In genomic region chr8:45658458-45659325, GRCm38 (mm10) we compare ENCODE assay signal across 9 mouse cellular contexts.
DNase-seq lines count a peak whose midpoint lies in the region; ATAC-seq and TF ChIP-seq lines count a peak whose summit lies in the region.
"Had no signal": no experiment of that assay in that cellular context is flagged by ENCODE, and none has a peak within 500 bp of the region (broad histone marks: within the 10 kb centered on the region; RNA-seq: fewer than 3 reads in every experiment).

No protein-coding gene starts in this region.

- H3K9me3 ChIP-seq in lung, postnatal 0 days (ENCODE audit: low read length), result no peaks in the 10 kb centered on the region

- TF ChIP-seq EP300 in lung, postnatal 0 days (IDR thresholded peaks at IDR 0.05), result peak; percentile 26; the same call in 1 of the 2 replicates

- WGBS in lung, postnatal 0 days, result 22% methylated on average over 18 of the region's 18 CpGs

- no peak overlapping the region for H3K9ac ChIP-seq in lung, postnatal 0 days (replicated peaks; ENCODE audit: low read depth)

- H3K27ac ChIP-seq in brown adipose tissue, adult 24 weeks (replicated peaks; ENCODE audit: low read depth, low read length), result peak overlapping the region; percentile 45; the same call in 1 of the 2 replicates
- no peak overlapping the region for H3K27ac ChIP-seq in lung, postnatal 0 days (ENCODE audit: low read length)
- H3K27ac ChIP-seq: macrophage had no signal

- DNase-seq in adrenal gland, postnatal 14 days, result peak; percentile 48
- DNase-seq in adrenal gland, postnatal 4 days (ENCODE audit: low spot score in 2 of 2), result no peak
- DNase-seq in heart, postnatal 14 days, result peak; percentile 38 to 53
- DNase-seq in lung, postnatal 0 days (ENCODE audit: low spot score), result peak; percentile 37
- DNase-seq in thymus, postnatal 14 days, result no peak
- no peak for DNase-seq in cerebellum, adult 11-12 months

- TF ChIP-seq CTCF in lung, postnatal 0 days (IDR thresholded peaks at IDR 0.05), result no peak

- H3K4me1 ChIP-seq in brown adipose tissue, adult 24 weeks (ENCODE audit: control insufficient read depth, insufficient read depth, insufficient read length, low read length), result no peaks in the 10 kb centered on the region
- peaks cover 9% of the 10 kb centered on the region; the same call in 1 of the 2 replicates for H3K4me1 ChIP-seq in lung, postnatal 0 days (ENCODE audit: insufficient read depth, low read depth, low read length)

- peak overlapping the region; percentile 22; the same call in 1 of the 2 replicates for H3K4me2 ChIP-seq in lung, postnatal 0 days (replicated peaks; ENCODE audit: low read depth, low read length)

- H3K4me3 ChIP-seq in brown adipose tissue, adult 24 weeks (ENCODE audit: insufficient read depth, low read depth, low read length), result peak overlapping the region; percentile 44
- H3K4me3 ChIP-seq in lung, postnatal 0 days (ENCODE audit: low read depth, low read length), result no peak overlapping the region; the same call in 1 of the 2 replicates

- H3K27me3 ChIP-seq in lung, postnatal 0 days (replicated peaks; ENCODE audit: insufficient read depth, low read length), result no peaks in the 10 kb centered on the region

- intact Hi-C loops in heart, postnatal 14 days (cut with DNase I), result loop anchor here (2.0 kb wide), 1 partner anchor 28 kb away; no protein-coding TSS in a partner anchor

- ATAC-seq in lung, postnatal 0 days, result peak; percentile 37
- ATAC-seq in erythroblast, adult 5-6 weeks (replicated peaks; ENCODE audit: low FRiP score, poor library complexity, severe bottlenecking), result no peak

- no peaks in the 10 kb centered on the region for H3K36me3 ChIP-seq in lung, postnatal 0 days (ENCODE audit: insufficient read depth, low read length)

Comparison
In these comparisons a context has a peak if more than half of its experiments do, and no peak if none do; other contexts are left out.
1. DNase-seq: peak in adrenal gland, postnatal 14 days (single experiment), heart, postnatal 14 days (2 of 2) and lung, postnatal 0 days (single experiment); none in adrenal gland, postnatal 4 days (0 of 2), thymus, postnatal 14 days (single experiment) and cerebellum, adult 11-12 months (single experiment).